Mouse (Mus musculus): Measurements from ENCODE around the gene Ankrd28.
"Not testable (repeated sequence)": the region's sequence is repeated elsewhere in the genome, so short reads cannot be mapped to it uniquely, and the experiment has no call there.

Gene Ankrd28

GRCm38 (mm10) chr14:31830571-31831369 lies at the start of gene Ankrd28:
Ankrd28 (minus strand) TSS chr14:31830651.
- peak; percentile 95 to 98 for DNase-seq

- DNase-seq = no peak
These were observed 49.0 kb upstream of the Ankrd28 start for GRCm38 (mm10) chr14:31879456-31879855.

DNA sequence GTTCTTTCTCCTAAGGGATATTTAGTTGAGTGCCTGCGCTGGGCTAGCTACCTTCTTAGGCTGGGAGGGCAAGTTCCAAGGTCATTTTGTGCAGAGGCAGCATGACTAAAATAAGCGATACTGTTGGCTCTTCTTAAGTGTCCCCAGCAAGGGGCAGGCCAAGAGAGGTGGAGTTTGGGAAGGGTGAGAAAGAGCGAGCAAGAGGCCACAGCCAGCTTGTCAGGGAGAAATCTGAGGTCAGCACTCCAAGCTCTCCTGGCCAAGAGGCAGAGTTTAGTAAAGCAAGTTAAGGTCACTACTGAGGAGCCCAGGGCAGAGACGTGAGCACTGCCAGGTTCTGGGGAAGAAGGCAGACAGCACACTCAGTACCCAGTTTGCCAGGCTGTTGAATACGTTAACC lies 41.7 kb upstream of the Ankrd28 start:
- peak; percentile 28 to 33 for DNase-seq

DNA sequence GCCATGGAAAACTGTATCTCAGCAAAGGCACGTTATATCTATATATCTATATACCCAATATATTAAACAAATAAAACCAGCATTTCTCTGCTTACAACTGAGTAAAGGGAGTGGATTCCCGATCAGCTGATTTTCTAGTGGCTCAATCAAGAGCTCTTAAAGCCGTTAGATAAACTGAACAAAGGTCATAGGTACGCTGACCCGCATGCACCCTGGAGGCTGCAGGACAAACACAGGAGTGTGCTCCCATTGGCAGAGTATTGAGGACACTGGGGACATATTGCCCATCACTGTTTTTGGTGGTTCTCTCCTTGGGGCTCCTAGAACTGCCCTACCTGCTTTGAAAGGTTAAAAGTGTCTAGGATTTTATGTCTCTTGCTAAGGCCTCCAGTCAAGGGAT lies 40.0 kb upstream of the Ankrd28 start:
- no peak for DNase-seq

DNA sequence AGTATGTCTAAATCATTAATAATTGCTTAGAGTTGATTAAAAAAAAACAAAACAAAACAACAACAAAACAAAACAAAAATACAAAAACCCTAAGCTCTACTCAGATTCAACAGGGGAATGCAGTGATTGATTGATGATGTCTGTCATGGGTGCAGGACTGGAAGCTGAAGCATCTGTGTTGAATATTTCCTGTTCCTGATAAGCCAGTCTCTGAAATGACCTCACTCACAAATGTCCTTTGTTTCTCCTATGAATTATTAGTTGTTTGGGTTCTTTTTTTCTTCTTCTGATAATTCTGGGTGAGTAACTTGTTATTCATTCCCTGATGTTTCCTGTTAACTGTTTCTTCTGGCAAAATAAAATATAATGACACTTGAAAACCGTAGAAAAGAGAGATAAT lies 38.1 kb upstream of the Ankrd28 start:
- no peak for DNase-seq

DNA sequence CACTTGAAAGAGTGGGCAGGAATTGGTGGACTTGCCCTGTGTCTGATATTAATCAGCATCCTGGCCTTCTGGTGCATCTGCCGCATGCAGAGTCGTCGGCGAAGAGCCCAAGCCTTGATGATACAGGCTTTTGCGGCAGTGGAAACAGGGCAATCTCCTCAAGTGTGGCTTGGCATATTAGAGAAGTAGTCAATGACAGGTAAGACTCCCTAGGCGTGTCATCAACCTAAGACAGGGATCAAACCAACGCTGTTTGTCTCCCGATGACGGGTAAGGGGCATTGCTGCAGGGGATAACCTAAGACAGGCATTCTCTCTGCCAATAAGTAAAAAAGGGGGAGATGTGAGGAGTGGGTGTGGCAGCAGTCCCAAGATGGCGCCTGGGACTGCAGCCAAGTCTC lies 35.9 kb upstream of the Ankrd28 start:
- not testable (repeated sequence) for DNase-seq

DNA sequence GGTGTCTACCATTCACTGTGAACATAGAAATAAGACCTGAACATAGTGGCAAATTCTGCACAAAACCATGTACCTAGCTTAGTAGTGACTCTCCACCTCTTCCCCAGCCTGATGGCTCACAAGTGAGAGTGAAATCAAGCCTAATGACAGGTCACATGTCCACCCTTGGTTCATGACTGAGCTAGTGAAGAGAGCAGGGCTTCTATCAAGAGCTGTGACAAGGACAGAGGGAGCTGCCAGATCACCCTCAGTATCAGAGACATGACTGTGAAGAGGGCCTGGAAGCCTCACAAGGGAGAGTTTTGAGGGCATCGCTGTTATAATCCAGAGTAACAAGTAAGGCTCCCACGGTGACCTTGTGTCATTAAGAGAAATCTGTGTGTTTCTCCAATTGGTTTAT lies 28.2 kb upstream of the Ankrd28 start:
- no peak for DNase-seq

GRCm38 (mm10) chr14:31857096-31857975 lies 26.9 kb upstream of the Ankrd28 start:
- peak; percentile 62 to 69 for DNase-seq

- no peak for DNase-seq
These were observed 25.6 kb upstream of the Ankrd28 start for GRCm38 (mm10) chr14:31856007-31856406.

- DNase-seq = no peak
These were observed 24.2 kb upstream of the Ankrd28 start for GRCm38 (mm10) chr14:31854667-31855066.

- no peak for DNase-seq
These were observed 13.1 kb upstream of the Ankrd28 start for GRCm38 (mm10) chr14:31843571-31843970.

DNA sequence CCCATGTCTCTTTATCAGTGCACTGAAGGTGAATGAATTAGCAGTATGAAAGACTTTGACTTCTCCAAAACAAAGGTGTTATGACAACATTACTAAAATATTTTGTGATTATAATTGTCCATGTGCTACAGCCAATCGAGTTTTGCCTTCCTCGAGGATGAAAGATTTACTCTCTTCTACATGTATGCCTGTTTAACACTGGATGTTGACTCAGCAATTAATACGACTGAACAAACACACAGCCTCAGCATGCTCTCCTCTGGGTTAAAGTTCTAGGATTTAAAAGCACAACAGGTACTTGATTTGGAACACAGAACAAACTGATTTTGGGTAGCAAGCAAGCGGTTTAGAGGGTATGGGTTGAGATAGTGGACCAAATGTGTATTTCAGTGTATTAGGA lies 1.6 kb upstream of the Ankrd28 start:
- peak in 1 of 2 experiments; percentile 37 for DNase-seq

DNA sequence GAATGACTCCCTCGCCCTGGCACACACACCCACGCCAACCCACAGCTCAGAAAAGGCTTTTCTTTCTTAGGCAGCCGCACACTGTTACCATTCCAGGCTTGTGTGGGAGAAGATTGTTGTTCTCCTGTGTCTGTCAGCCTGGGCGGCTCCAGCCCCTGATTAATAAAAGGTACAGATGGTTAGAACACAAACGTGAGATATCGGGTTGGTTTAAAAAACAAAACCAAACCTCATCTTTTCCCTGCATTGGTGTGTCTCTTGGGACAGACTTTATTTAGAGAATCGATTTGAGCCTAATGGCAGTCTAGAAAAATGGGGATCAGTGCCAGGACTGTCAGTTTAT lies 890 bp upstream of the Ankrd28 start:
- DNase-seq = peak in 1 of 2 experiments; percentile 17

- peak; percentile 56 to 78 for DNase-seq
These were observed 489 bp downstream of the Ankrd28 start for GRCm38 (mm10) chr14:31829761-31830562.

DNA sequence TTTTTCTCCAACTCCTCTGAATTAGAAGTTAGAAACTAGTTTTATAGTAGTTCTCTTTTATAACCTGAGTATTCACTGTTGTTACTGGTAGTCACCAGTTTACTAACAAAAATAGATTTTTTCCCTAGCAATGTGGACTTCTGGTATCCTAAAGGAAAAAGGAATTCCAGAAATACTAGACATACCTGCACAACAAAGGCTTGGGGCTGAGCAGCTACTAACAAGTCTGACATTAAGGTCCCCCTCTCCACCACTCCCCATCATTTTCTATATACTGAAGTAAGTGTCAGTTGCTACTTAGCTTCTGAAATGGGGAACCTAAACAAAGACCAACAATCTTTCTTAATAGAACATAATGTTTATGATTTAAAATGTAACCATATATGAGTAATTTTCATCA lies 3.2 kb downstream of the Ankrd28 start:
- no peak for DNase-seq

DNA sequence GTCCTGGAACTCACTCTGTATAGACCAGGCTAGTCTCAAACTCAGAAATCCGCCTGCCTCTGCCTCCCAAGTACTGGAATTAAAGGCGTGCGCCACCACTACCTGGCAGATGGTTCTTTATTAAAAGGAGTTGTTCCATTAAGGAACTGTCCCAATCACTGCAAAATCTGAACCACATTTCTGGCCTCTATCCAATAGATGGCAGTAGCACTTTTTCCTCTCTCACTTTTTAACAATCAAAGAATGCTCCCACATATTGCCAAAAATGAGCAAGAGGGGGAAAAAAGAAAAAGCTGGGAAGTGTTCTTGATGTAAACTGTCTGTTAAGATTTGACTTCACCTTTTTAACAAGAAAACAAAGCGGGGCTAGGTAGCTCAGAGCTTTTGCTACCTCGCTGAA lies 20.5 kb downstream of the Ankrd28 start:
- DNase-seq = no peak

DNA sequence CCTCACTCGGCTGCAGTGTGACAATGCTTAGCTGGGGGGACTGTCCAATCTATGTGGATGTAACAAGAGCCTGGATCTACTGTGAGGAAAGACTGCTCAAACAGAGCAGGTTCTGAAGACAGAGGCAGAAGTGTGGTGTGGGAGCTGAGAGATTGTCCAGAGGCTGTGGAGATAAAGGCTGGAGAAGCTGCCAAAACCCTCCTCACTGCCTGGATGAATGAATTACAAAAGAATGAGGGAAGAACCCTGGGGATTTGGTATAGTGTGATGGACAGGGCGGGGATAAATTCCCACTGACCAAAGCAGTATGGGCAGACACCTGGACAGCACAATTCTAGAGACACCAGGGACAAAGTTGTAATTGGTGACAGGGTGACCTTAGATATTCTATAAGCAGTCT lies 26.7 kb downstream of the Ankrd28 start:
- no peak for DNase-seq

DNA sequence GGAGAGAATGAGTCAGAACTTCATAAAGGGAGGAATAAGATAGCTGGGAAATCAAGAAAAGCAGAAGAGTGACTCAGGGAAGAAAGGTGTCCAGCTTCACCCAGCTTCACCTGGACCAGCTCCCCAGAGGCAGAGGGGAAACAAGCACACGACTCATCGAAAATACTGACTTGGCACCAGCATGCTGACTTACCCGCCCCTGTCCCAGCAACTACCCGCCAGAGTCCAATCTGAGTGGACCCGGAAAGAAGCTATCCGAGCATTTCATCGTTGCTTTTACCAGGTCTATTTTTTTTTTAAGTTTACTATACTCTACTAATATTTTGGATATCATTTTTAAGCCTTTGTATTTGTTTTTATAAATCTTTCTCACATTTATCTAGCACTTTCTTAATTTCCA lies 29.5 kb downstream of the Ankrd28 start:
- peak; percentile 64 to 79 for DNase-seq

DNA sequence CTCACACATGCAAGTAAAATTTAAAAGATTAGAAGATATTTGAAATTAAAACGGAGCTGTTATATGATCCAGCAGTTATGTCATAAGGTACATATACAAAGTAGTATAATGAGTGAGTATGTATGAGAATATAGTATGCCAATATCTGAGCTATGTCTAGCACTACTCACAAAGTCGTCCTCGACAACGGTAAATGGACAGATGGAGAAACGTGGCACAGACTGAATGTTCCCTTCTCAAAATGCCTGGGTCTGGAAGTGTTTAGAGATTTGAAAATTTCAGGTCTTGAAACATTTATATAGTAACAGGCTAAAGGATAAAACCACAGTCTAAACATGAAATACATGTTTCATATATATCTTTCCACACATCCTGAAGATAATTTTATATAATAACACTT lies 30.0 kb downstream of the Ankrd28 start:
- no peak for DNase-seq

GRCm38 (mm10) chr14:31798937-31799336 lies 31.5 kb downstream of the Ankrd28 start:
- DNase-seq = peak in 1 of 2 experiments; percentile 30

DNA sequence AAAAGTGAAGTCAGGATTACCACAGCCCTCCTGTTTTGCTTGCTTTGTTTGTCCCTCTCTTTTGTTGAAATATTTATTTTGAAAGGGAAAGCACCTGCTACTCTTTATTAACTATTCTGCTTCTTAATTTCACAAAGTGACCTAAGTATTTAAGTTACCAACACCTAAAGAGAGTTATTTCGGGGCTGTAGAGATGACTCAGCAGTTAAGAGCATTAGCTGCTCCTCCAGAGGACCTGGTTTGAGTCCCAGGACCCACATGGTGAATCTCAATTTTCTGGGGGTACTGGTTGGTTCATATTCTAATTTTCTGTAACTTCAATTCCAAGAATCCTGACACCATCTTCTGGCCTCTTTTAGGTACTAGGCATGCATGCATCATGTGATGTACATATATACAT lies 34.9 kb downstream of the Ankrd28 start:
- DNase-seq = no peak

GRCm38 (mm10) chr14:31794776-31795126 lies 35.7 kb downstream of the Ankrd28 start:
- no peak for DNase-seq

Measured in kidney, postnatal 36 days (tissue).